Mouse (Mus musculus): ENCODE data around the gene Scamp2.
A peak's percentile ranks its signal among the peaks of the same experiment; 100 is the strongest.

Gene Scamp2

DNA sequence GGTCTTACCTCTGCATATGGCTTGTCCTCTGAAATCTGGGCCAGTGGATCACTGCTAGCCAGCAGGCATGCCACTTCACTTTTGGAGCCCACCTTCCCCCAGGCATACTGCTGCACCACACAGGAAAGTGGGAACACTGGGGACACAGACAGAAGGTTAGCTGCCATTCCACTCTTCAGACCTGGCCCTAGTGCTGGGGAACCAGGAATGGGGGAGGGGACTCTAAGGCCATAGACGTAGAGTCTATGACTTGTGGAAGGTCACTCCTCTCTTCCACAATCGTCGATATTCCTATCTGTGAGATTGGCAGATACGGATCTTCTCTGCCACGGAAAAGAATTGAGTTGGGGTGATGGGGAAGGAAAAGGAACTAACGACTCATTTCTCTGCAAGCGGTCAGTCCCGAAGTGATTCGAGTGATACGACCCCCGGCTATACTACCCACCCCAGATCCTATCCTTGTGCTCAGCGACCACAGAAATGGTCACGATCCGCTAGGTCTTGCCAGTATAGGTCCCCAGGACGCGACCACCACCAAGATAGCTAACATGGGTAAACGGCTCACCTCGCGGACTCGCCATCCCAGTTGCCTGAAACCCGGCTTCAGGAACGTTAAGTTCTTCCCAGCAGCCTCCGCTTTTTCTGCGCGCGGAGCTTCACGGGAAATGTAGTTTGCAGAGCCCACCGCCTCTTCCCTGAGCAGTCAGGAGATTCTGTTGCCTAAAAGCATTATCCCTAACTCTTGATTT, 8.4 kb upstream of the Scamp2 start, which contains the start of gene Mpi:
TSS of gene Mpi (minus strand) at position 625 of the 749 bp plus-strand sequence.
- peak; percentile 80 to 84 for DNase-seq

DNA sequence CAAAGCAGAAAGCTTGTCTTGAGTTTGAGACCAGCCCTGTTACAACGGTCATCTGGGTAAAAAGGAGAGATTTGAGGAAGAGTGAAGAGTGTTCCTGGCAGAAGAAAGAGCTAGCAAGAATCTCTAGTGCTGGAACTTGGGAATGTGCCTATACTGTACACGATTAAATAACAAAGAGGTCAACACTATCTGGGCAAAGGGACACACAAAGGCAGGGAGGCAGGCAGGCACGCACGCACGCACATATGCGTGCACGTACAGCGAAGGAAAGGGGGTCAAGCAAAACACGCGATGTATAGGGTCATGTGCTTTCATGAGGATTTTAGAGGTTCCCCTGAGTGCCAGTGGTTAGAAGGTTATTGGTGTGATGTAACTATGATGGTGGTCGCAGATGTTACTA, 7.6 kb upstream of the Scamp2 start:
- no peak for DNase-seq

DNA sequence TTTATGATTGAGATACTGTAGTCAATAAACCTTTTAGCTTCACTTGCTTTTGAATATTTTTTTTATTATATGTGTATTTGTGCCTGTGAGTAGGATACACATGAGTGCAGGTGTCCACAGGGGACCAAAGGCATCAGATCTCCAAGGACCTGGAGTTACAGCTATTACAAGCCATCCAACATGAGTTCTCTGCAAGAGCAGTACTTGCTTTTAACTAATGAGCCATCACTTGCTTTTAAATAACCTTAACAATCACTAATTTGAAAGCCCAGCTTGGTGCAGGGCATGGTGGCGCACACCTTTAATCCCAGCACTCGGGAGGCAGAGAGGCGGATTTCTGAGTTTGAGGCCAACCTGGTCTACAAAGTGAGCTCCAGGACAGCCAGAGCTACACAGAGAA, 6.0 kb upstream of the Scamp2 start:
- no peak for DNase-seq

DNA sequence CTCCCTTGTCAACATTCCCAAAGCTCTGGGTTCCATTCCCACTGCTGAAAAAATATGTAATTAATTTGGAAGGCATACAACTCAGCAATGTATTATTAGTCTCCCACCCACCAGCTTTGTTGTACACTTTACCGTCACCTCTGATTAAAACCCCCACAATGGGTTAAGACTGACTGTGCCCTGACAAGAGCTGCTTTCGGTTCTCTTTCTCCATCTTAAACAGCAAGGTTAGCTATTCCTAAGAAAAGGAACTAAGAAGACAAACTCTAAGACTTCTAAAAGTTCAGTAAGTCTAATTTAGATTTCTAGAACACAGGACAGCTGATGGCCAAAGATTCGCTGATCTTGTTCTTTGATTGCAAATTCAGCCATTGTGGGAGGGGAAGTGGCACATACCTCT, 3.5 kb upstream of the Scamp2 start:
- DNase-seq, result no peak

DNA sequence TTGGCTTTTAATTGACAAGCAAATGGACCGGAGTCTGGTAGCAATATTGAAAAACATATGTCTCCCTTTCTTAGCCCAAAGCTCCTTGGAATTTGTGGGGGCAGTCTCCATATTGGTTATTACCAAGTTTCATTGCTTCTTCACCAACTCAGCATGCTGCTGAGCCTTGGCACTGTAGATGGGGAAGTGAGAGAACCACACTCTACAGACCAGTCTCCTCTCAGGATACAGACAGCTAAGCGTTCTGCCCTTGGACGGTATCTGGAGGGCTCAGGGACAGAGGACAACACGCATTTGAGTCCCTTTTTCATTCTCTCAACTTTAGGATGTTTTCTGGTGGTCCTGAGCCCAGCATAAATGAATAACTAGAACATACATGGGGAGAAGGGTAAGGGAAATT, 2.1 kb upstream of the Scamp2 start:
- no peak for DNase-seq

DNA sequence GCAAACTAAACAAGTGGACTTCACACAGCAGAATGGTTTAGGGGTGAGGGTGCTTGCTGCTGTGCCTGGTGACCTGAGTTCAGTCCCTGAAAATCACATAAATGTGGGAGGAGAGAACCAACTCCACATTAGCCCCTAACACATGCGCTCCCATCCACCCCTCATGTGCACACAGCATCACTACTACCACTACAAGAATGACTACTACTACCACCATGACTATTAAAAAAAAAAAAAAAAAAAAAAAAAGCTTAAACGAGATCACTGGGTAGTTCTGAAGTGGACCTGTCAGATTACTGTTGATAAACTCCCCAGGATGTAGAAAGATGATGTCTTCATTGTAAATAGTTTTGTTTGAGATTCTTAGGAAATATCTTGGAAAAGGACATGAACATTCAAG, 1.2 kb upstream of the Scamp2 start:
- DNase-seq, result no peak

DNA sequence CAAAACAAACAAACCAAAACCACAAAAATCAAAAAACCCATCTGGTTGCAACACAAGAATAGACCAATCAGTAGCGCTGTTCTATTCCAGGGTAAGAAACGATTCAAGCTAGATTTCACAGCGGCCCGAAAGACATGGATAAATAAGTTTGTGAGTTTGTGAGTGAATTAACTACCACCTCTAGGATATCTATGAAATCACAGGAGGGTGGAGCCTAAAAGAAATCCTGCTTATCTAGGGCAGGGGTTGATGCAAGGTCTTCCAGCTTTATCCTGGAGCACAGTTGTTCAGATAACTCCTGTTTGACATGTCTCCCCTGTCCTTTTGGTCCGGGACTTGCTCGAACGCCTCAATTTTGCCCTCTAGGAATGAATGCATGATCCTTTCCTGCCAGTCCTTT, 480 bp upstream of the Scamp2 start:
- DNase-seq, result no peak

DNA sequence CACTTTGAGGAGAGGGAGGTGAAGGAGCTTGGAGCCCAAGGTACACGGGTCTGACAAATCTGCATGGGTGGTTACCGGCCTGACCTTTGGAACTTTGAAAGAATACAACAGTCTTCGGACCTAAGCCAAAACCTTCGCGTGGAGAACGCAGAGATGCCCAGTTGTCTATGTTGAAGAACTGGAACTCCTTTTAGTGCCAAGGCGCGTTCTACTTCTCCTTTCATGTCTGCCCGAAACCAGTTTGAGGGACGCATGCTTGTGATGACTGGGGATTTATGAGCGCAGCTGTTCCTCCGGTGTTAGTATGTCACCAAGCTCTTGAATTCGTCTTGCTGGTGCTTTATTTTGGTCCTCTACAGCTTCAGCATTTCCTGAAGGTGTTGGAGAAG, 962 bp downstream of the Scamp2 start:
- DNase-seq, result no peak

DNA sequence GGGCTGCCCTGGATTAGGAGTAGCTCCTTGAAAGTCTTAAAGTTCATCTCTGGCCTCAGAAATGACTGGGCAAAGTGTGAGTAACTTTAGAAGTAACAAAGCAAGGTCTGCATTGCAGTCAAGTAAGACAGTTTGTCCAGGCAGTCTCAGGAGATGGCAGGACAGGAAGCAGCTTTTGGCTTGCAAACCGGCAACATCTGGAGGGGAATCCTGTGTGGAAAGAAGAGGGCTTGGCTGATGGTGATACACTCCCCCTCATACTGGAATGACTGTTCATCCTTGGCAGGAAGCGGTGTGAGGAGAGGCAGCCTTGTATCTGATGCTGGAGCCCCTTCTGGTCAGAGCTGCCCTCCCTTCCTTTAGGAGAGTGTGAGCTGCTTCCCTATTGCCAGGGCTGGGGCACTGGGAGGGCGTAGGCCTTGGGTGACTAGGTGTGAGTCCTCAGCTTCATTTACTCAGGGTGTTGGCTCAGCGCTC, 2.2 kb downstream of the Scamp2 start:
- DNase-seq, result no peak

DNA sequence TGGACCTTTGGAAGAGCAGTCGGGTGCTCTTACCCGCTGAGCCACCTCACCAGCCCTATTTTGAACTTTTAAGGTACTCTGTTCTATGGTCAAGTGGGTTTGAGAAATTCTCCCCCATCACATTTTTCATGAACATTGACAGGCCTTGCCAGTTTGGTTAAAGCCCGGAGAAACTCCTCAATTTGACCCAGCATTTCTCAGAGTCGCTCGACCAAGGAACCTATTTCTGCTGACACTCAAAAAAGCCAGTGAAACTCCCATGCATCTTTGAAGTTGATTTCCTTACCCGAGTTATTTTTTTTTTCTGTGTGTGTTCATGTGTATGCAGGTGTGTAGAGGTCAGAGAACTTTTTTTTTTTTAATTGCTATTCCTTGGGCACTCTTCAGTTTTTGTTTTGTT, 3.9 kb downstream of the Scamp2 start:
- DNase-seq, result no peak

DNA sequence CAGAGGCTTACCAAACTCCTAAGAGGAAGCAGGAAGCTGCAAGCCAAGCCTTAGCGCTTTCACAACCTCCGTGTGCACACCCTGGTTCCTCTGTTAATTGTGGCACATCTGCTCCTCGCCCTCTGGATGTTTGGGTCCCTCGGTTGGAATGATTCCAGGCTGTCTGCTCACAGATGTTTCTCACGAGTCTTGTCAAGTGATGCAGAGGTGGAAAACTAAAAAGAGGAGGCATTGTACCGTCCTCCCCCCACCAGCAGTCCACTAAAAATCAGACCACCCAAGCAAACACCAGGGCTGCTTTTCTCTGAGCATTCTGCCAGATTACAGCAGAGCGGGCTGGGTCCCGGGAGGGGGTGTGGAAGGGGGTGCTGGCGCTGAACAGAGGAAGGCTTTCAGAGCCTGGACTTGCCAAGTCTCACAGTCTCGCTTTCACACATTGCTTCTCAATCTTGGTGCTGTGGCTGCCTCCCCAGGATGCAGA, 5.0 kb downstream of the Scamp2 start:
- DNase-seq, result peak in 1 of 2 experiments; percentile 46

DNA sequence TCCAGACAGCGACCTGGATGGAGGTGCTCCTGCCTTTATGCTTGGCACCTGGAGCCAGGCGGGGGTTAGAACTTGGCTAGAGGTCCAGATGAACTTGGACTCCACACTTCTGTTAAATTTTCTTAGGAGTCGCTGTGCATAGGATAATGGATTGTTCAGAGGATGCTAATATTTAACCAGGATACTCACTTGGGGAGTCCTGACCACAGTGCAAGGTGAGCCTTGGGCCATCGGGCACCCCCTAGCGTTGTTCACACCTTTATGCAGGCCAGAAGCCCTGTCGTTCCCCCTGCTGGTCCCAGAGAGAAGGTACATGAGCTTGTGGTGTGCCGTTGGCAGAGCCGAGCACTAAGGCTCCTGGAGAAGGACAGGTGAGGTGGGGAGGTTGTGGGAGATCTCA, 6.1 kb downstream of the Scamp2 start:
- peak in 1 of 2 experiments; percentile 33 for DNase-seq

DNA sequence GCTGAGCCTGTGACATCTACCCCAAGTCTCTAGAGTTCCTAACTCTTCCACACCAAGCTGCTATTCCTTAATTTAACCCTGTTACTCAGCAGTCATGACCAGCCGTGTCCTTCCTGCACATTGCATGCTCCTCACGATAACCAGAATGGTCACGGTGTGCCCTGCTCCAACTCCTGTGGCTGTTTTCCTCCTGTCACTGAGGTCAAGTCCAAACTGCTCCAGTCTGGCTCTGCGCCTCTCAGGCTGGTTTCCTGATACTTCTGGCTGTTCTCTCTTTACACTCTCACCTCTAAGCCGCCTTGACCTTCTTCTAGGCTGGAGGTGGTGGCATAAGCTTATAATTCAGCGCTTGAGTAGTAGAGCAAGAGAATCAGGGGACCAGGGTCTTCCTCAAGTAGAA, 7.8 kb downstream of the Scamp2 start:
- no peak for DNase-seq

DNA sequence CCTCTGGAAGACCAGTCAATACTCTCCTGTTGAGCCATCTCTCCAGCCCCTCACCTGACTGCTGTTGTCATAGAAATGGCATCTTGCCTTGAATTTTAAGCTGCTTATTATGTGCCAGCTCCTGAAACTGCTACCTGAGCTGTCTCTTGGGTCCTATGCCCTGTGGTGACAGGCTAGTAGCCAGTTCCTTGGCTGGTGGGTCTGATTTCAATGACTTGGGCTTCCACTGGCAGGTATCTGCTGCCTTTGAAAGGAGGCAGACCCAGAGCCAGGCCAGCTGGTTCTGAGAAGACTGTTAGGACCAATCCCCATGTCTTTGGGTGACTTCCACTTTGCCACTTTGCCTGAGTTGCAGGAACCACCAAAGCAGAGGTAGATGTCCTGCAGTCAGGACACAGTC, 13.7 kb downstream of the Scamp2 start:
- no peak for DNase-seq

DNA sequence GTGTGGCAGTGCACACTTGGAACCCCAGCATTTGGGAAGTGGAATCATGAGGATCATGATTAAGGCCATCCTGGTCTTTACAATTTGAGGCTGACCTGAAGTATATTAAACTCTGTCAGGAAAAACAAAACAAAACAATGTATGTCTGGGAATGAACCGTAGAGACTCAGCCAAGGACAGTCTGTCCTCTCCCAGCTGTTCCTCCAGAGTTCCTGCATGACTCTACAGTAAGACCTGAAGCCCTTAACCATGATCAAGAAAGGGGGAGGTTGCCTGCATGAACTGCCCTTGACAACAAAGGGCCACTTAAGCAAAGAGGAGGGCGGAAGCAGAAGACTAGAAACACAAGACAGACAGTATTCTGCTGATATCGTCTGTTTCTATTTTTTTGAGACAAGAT, 14.8 kb downstream of the Scamp2 start:
- no peak for DNase-seq

DNA sequence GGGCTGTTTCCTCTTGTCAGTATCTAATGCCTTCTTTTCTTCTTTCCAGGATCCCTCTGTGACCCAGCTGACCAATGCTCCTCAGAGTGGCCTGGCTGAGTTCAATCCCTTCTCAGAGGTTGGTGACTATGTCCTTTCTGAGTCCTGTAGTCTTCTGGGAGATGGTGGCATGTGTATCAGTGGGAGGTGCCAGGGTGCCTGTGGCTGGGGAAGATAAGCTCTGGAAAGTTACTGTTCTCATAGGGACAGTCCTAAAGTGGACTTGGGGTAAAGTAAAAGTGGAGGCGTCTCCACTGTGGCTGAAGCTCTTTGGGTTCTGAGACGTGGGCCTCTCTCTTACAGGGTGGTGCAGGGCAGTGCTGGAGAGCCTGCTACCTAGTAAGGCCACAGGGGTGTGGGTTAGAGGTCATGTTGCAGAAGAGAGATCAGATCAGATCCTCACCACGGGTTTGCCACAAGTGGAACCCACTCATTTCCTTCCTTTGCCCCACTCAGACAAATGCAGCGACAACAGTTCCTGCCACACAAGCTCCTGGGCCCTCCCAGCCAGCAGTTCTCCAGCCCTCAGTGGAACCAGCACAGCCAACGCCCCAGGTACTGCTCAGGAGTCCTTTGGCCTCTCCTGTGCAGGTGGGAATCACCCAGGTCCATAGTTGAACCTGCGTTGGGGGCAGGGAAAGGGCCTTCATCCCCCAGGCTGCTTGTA, 16.6 kb downstream of the Scamp2 start:
- DNase-seq, result no peak

DNA sequence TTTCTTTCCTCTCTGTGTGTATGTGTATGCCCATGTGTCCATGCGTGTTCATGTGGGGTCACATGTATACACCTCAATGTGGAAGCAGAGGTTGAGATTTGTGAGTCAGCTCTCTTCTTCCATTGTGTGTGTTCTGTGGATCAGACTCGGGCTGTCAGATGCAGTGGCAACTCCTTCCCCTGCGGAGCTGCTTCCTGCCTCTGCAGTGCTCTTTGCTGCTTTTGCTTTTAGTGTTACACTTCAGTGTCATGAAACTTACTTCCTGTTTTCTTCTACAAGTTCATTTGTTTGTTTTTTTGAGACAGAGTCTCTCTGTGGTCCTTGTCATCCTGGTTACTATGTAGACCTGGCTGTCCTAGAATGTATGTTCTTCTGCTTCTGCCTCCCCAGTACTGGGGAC, 24.2 kb downstream of the Scamp2 start:
- no peak for DNase-seq

DNA sequence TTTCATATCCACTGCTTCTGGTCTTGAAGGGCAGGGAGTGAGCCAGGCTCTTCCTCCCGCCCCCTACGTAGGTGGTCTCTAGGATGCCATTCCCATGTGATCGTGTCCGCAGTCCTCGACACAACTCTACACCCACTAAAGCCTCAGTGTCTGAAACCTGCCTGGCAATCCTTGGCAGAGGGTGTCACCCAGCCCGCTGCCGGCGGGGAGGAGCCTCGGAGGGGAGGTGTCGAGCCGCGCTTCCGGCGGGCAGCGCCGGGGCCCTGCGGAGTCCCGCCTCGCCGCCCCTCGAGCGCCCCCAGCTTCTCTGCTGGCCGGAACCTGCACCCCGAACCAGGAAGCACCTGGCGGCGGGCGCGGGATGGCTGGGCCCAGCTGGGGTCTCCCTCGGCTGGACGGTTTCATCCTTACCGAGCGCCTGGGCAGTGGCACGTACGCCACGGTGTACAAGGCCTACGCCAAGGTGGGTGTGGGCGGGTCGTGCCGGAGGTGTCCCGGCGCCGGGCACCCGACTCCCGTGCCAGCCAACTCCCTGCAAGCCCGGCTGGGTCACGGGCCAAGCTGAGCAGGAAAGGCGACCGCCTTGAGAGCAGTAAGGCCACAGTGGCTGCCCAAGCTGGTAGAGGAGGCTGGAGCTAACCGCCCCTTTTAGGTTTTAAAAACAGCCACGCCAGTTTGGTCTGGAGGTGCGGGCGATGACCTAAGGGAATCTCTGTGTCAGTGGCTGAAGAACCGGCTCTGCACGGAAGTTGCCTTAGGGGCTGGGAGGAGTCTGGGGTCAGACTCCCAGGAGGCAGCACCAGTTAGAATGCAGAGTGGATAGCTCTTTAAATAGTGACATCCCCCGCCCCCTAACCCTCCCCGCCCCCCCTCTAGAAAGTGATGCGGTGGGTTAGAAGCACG, 28.7 kb downstream of the Scamp2 start, which contains the start of gene Ulk3:
TSS of gene Ulk3 (plus strand) at position 229 of the 903 bp plus-strand sequence.
- peak; percentile 71 to 81 for DNase-seq

DNA sequence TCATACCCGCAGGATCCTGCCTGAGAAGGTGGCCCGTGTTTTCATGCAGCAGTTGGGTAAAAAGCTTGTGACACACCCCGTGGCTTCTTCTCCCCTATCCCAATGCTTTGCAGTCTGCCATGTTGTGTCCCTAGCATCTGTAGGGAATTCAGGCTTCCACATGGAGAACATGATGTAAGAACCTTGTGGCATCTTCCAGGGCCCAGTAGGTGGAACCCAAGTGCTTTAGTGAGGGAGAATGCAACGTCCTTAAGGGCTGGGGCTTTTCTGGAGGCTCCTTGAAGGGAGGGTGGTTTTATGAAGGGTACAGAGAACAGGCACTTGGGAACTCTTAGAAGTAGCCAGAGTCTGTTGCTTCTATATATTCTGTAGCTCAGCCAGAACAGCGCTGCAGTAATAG, 30.0 kb downstream of the Scamp2 start:
- peak; percentile 37 to 52 for DNase-seq

DNA sequence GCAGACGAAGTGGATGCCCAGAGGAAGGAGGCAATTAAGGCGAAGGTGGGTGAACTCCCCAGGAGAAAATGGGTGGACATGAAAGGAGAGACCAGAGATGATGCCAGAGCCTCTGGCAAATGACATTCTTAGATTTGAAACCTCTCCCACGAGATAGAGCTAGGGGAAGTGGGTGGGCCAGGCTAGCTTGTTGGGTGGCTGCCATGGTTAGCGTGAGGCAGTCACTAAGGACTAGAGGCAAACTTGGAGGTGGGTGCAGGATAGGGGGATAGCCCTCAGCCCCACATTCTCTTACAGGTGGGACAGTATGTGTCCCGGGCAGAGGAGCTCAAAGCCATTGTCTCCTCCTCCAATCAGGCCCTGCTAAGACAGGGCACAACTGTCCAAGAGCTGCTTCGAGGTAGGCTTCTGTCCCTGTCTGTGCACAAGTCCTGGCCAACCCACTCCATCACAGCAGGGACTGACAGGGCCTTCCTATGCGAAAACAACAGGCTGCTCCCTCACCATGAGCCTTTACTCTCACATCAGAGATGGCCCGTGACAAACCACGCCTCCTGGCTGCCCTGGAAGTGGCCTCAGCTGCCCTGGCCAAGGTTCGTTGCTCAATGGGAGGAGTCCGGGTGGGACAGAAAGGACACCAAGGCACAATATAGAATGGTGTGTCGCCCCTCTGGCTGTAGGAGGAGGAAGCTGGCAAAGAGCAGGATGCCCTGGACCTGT, 32.9 kb downstream of the Scamp2 start:
- DNase-seq, result peak; percentile 34 to 43

DNA sequence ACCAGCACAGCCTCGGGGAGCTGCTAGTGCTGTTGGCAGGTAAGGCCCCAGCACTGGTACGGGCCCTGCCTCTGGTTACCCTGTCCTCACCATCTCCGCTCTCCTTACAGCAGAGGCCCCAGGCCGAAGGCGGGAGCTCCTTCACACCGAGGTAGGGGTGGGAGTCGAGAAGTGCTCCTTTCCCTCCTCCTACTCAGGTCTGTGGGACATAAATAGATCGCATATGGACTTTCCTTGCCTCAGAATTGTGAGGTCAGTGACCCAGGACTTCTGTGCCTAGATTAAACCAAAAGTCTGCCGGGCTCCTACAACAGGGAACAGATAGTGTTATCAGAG, 33.4 kb downstream of the Scamp2 start:
- no peak for DNase-seq

DNA sequence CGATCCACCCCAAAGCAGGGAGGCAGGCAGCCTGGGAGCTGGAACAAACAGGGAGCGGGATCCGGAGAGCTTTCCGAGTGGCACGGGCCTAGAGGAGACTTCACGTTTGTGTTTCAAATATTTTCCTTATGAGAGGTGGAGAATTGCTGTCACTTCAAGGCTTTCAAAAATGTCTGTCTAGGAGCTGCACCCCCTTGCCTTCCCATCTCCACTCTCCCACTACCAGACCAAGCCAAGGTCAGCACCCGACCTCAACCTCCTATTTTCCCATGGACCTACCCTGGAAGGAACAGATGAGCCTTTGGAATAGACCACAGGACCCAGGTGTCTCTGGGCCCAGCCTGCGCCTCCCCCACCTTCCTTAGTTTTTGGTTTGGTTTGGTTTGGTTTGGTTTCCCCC, 36.5 kb downstream of the Scamp2 start:
- DNase-seq, result no peak
